Mouse (Mus musculus) limb, embryonic 14.5 days (tissue): ENCODE data around the gene Ccdc134. TPM values are rescaled to one million over a fixed set of nuclear protein-coding genes. Genes with fewer than 3 reads are reported as not detected.

Experiments used
- ATAC-seq: fragments of 200-750 bp; cut with Nextera tagmentation; 2 replicates; pipeline ENCODE4 v1.8.0; 2017; ENCODE audit warnings: low read depth, moderate number of reproducible peaks, moderate TSS enrichment; ENCODE audit not compliant: low FRiP score
- DNase-seq: peaks from one replicate; pipeline ENCODE4 v3.0.0-alpha.2; 2015; ENCODE audit warnings: low spot score
- H3K27ac ChIP-seq: fragments of 300-500 bp; sonication (generic); replicated peaks from 2 replicates; pipeline ENCODE4 v1.5.1; 2014; ENCODE audit warnings: low read depth, mild to moderate bottlenecking, low read length, moderate library complexity, mixed read lengths
- H3K27me3 ChIP-seq: fragments of 300-500 bp; sonication (generic); 2 replicates; pipeline ENCODE4 v1.6.1; 2014; ENCODE audit warnings: low read length, mixed read lengths; ENCODE audit not compliant: control insufficient read depth, insufficient read depth
- H3K36me3 ChIP-seq: fragments of 300-500 bp; sonication (generic); 2 replicates; pipeline ENCODE4 v1.6.1; 2014; ENCODE audit warnings: mild to moderate bottlenecking, low read length, moderate library complexity, mixed read lengths; ENCODE audit not compliant: control insufficient read depth, insufficient read depth
- H3K4me1 ChIP-seq: fragments of 300-500 bp; sonication (generic); 2 replicates; pipeline ENCODE4 v1.6.1; 2014; ENCODE audit warnings: antibody characterized with exemption, low read length, mixed read lengths; ENCODE audit not compliant: control insufficient read depth, insufficient read depth
- H3K4me2 ChIP-seq: fragments of 300-500 bp; sonication (generic); replicated peaks from 2 replicates; pipeline ENCODE4 v1.6.1; 2014; ENCODE audit warnings: low read depth, mild to moderate bottlenecking, low read length, moderate library complexity; ENCODE audit not compliant: severe bottlenecking
- H3K4me3 ChIP-seq: fragments of 300-500 bp; sonication (generic); replicated peaks from 2 replicates; pipeline ENCODE4 v1.5.1; 2014; ENCODE audit warnings: low read length
- H3K9ac ChIP-seq: fragments of 300-500 bp; sonication (generic); 2 replicates; pipeline ENCODE4 v1.6.1; 2014; ENCODE audit warnings: mild to moderate bottlenecking, low read depth, low read length, moderate library complexity; ENCODE audit not compliant: severe bottlenecking
- H3K9me3 ChIP-seq: fragments of 300-500 bp; sonication (generic); 2 replicates; pipeline ENCODE4 v1.6.1; 2016; ENCODE audit warnings: low read length; ENCODE audit not compliant: control insufficient read depth
- POLR2A ChIP-seq: fragments of 200-500 bp; IDR thresholded peaks from 2 replicates; pipeline ENCODE4 v1.8.0; 2012; ENCODE audit warnings: inconsistent platforms, mild to moderate bottlenecking, moderate library complexity, borderline replicate concordance; ENCODE audit not compliant: insufficient read depth, insufficient read length; ENCODE audit errors: extremely low read depth
- WGBS: fragments of 180-500 bp; shearing (Covaris S2); extraction: QIAGEN DNeasy Blood & Tissue Kit; methylation state at CpG from one replicate; pipeline ENCODE4 v1.1.7; 2014; 5-methylcytosine and 5-hydroxymethylcytosine counted together
- polyA plus RNA-seq, 2 experiments: library from polyadenylated mRNA; depleted of rRNA in 1 of 2; stranded (reverse) in 1 of 2; unstranded in 1 of 2; fragments of >200 nt; fragmentation: Nextera tagmentation in 1 of 2; extraction: Ambion mirVana in 1 of 2; gene quantifications; 2 replicates each; pipeline versions ENCODE4 v1.2.1 to v1.2.3; 2012 to 2014

Gene Ccdc134
- polyA plus RNA-seq, 2 experiments = 26.4 to 40.7 TPM

GRCm38 (mm10) chr15:82158243-82159035 is 30.7 kb downstream of the Ccdc134 start:
- no peak overlapping the region for H3K4me3 ChIP-seq
- H3K4me1 ChIP-seq = peaks cover 25% of the 10 kb centered on the region
- peak overlapping the region; percentile 76 for H3K27ac ChIP-seq
- H3K4me2 ChIP-seq = no peak overlapping the region
- DNase-seq (no peak), ATAC-seq (no peak)
- H3K9me3 ChIP-seq = no peaks in the 10 kb centered on the region
- H3K36me3 ChIP-seq = no peaks in the 10 kb centered on the region; the same call in 1 of the 2 replicates
- no peak for TF ChIP-seq POLR2A
- H3K27me3 ChIP-seq = no peaks in the 10 kb centered on the region
- H3K9ac ChIP-seq = no peak overlapping the region
- WGBS = 34% methylated on average over 17 of the region's 17 CpGs

DNA sequence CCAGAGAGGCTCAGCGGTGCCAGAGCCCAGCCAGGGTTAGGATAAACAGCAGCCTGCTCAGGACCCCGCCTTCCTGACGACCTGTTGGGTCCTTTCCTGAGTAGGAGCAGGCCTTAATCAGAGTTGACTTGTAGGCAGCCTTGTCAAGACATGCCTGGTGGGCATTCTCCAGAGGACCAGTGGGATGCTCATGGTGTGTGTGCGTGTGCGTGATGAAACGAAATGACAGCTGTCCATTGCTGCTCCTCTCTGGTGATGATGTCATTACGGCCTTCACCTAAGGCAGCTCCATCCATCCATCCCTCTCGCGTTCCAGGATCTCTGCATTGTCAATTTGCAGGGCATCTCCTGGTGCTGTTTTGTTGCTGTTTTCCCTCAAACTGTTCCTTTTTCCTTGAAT is 31.7 kb downstream of the Ccdc134 start:
- no peak for ATAC-seq

GRCm38 (mm10) chr15:82160731-82161640 is 33.3 kb downstream of the Ccdc134 start:
- DNase-seq = no peak
- Histone ChIP-seq H3K9ac (no peak overlapping the region), H3K27ac (no peak overlapping the region), H3K36me3 (no peaks in the 10 kb centered on the region; the same call in 1 of the 2 replicates), H3K27me3 (no peaks in the 10 kb centered on the region), H3K9me3 (no peaks in the 10 kb centered on the region), H3K4me1 (peaks cover 33% of the 10 kb centered on the region), H3K4me3 (no peak overlapping the region), H3K4me2 (no peak overlapping the region; the same call in 1 of the 2 replicates)
- no peak for TF ChIP-seq POLR2A
- ATAC-seq = no peak
- 68% methylated on average over 11 of the region's 11 CpGs for WGBS

More for the DNA sequence above, 31.7 kb downstream of the Ccdc134 start:
- H3K36me3 ChIP-seq = no peaks in the 10 kb centered on the region; the same call in 1 of the 2 replicates
- no peaks in the 10 kb centered on the region for H3K9me3 ChIP-seq
- H3K27me3 ChIP-seq = no peaks in the 10 kb centered on the region
- TF ChIP-seq POLR2A = no peak
- H3K4me1 ChIP-seq = peaks cover 25% of the 10 kb centered on the region
- H3K9ac ChIP-seq = no peak overlapping the region
- no peak overlapping the region for H3K4me3 ChIP-seq
- 79% methylated on average over 9 of the region's 9 CpGs for WGBS
- DNase-seq = no peak
- no peak overlapping the region for H3K4me2 ChIP-seq
- H3K27ac ChIP-seq = 0 out of 2 replicates have a peak overlapping the region, but pooled peaks have one; percentile 20

DNA sequence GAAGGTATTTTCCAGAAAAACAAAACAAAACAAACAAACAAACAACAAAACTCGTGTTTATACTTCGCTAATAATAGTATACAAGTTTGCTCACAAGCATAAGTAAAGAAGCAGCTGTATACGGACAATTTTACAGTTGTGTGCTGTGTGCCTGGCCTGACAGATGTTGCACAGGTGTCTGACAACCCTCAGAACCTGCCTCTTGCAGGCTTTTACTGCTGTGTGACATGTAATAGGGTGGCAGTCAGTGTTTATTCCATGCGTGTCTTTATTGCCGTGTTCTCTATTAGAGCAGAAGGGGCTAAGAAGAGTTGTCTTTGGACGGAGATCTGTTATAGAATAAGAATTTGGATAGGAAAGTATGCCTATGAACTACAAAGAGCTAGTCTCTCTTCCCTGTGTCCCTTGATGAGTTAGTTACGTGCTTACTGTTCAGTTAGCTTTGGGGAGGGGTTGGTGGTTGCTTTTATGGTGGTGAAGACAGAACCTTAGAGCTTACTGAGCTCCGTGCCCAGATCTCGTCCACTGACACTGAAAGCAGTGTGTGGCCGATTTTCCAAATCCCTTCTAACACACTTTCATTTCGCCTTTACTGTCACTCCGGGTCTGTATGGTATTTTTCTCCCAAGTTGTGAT is 34.4 kb downstream of the Ccdc134 start:
- Histone ChIP-seq H3K36me3 (no peaks in the 10 kb centered on the region; the same call in 1 of the 2 replicates), H3K4me3 (no peak overlapping the region), H3K27ac (no peak overlapping the region), H3K9me3 (no peaks in the 10 kb centered on the region), H3K9ac (no peak overlapping the region), H3K4me1 (peaks cover 44% of the 10 kb centered on the region), H3K27me3 (no peaks in the 10 kb centered on the region), H3K4me2 (no peak overlapping the region)
- DNase-seq (no peak), ATAC-seq (no peak)
- no peak for TF ChIP-seq POLR2A
- 70% methylated on average over 12 of the region's 12 CpGs for WGBS
